Mouse (Mus musculus): ENCODE results near the gene Glra3.
A peak's percentile ranks its signal among the peaks of the same experiment; 100 is the strongest.

The Glra3 gene

DNA sequence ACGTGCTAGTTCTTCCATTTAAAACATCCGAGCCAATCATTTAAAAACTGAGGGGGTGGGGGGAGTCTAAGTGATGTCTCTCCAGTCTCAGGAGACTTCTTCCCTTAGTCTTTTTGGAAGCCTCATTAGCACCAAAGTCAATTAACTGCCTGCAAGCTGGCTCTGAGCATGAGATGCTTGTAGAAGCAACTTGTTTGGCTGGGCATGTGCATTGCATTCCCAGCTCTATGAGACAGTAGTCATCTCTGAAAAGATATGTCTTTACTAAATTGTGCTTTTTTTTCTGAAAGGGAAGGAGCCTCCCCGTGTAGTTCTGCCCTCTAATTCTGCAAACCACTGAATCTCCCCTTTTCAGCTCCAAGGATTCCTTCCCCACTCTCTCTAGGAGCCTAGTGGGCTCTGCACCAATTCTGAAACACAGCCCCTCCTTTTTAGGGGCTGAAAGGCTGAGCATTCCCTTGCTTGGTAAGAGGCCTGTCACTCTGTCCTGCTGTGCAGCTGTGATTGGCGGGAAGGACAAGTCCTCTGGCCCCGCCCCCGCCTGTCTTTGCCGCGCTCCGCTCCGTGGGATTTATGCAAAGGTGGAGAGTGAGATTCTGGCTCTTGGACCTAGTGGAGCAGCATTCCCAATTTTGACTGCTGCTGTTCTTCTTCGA lies at the start of gene Glra3:
Glra3 (plus strand) TSS at position 591 of the 656 bp plus-strand sequence.
- no peak for DNase-seq (ENCODE audit: low spot score)

DNA sequence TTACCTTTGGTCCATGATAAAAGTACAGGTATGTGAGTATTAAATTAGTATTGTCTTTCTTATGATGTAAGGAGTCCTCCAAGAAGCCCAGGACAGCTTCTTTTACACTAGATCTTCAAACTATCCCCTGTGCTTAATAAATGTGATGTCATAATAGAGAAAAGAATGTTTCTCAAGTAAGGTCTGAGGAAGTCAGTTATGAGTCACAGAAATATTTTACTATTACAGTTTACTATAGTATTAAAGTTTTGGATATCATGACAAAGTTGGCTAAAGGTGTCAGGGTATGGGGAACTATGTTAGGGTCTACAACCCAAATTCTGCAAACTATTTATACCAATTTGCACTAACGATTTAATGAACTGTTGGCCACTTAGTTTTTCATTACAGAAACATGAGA lies 33.4 kb upstream of the Glra3 start, which contains the start of gene Adam29:
Adam29 (minus strand) TSS at position 101 of the 400 bp plus-strand sequence.
- DNase-seq (ENCODE audit: low spot score) = no peak

DNA sequence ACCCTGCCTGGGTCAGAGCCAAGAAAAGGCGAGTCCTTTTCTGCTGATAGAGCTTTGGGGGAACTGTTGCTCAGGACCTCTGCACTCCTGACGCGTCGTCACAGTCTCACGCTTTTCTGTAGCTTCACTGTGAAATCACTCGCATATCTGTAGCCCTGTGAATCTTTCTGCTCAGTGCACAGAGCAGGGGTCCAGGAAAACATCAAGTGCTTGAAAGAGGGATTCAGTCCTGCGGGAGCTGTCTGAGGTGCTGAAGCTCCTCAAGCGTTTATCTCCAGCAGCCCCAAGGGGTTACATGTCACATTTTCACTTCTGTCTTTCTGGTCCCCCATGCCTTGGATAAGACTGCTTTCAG lies 243 bp downstream of the Glra3 start:
- peak; percentile 5 for DNase-seq (ENCODE audit: low spot score)

DNA sequence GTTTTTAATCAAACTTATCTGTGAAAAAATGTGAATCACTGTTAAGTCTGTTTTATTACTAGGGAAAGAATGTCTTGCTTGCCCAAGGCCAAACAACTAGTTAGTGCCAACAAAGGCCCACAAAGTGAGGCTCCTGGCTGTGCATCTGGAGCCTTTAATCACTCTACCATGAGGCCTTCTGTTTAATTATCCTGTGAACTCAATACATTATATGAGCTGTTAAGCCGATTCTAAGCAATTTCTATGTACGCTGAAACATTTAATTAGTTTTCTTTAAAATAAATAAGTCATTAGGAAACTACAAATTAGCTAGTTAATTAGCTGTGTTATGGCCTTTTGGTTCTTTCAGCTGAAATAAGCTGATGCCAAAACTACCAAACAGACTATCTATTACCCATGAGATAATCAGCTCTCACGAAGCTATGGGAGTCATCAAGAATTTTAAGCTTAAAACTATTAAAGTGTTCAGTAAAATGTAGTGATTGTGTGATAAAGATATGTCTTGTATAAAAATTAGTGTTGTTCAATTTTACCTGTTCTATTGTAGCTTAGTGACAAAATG lies 24.6 kb downstream of the Glra3 start:
- no peak for DNase-seq (ENCODE audit: low spot score)

DNA sequence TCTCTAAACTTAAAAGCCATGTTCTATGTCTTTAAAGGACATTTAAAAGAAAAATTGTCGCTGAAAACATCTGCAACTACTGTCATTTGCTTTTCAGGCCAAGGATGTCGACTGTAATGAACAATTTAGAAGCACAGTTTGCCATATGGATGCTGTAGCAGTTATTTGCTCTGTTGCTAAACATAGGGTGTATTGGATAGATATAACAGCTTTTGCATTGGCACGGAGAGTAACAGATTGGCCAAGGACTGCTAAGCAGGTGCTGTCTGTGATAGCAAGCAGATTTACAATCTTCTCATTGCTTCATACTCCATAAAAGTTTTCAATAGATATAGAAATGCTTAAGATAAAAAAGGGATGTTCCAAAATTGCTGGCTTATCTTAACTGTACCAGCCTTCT lies 57.6 kb downstream of the Glra3 start:
- DNase-seq (ENCODE audit: low spot score) = no peak

DNA sequence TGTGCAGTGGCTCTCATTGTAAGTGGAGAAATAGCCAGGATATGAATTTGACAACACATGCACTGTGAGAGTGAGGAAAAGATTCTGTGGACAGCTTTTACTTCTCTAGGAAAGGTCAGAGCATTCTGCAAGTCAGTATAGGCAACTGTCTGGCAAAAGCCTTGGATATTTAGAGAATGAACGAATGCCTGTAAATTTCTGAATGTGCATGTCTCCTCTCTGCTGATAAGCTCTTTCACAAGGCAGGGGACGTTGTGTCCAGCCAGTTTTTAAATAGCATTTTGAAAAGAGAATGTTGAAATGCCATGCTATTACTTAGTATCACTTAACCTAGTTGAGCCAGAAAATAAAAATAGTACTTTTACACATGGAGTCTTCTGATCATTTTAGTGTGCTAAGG lies 114.1 kb downstream of the Glra3 start:
- no peak for DNase-seq (ENCODE audit: low spot score)

DNA sequence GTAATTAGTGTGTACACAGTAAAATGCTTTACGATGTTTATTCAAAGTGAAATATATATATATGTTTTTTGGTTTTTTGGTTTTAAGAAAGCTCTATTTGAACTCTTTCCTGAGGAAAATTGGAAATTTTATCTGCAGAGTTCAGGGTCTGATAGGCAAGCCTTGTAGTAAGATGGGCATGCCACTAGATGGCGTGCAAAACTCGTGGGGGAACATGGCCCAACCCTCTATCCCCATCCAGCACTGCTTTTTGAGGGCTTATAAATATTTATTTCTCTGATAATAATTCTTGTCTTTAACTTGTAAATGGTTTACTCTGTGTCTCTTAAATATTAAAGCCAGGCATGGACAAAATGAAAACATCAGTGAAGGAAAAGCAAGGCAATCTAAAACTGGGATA lies 122.8 kb downstream of the Glra3 start:
- DNase-seq (ENCODE audit: low spot score) = peak; percentile 29

DNA sequence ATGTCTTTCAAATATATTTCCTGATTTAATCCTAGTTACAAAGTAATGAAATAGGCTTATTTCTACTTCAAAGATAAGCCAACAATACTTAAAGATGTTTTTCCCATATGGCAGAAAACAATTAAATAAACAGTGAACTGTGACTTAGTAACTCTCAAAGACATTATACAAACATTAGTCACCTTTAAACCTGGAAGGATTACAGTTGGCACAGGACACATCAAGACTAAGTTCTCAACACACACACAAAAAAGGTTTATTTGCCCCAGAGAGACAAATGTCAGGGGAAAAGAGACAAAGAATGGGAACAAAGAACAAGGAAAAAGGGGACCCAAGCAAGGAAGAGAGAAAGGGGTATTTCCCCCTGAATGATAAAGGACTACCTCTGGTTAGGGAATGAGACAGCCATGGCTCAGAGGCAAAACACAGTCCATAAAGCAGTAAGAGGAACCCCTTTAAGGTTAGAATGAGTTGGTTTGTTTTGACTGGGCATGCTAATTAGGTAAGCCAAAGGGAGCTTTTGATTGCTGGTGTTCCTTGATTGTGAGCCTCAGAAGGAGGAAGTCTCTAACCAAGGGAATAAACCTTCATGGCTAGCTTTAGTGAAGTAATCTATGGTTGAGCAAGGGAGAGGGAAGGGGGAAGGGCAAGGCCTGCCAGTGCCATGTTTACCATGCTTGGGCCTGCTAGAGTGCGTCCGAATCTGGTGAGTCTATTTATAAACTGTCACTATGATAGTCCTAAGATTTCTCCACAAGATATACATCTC lies 130.4 kb downstream of the Glra3 start:
- DNase-seq (ENCODE audit: low spot score) = no peak

DNA sequence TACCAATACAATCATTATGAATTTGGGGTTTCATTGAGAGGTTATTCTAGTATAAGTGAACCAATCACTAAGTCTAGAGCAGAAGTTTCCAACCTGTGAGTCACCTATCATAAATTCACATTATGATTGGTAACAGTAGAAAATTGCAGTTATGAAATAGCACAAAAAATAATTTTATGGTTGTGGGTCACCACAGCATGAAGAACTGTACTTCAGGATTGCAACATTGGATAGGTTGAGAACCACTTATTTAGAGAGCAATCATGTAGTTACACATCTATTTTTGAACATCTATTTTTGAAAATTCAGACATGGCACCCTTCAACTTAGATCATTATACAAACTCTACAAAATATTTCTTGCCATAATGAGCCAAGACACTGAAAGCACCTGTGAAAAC lies 143.4 kb downstream of the Glra3 start:
- DNase-seq (ENCODE audit: low spot score) = no peak

DNA sequence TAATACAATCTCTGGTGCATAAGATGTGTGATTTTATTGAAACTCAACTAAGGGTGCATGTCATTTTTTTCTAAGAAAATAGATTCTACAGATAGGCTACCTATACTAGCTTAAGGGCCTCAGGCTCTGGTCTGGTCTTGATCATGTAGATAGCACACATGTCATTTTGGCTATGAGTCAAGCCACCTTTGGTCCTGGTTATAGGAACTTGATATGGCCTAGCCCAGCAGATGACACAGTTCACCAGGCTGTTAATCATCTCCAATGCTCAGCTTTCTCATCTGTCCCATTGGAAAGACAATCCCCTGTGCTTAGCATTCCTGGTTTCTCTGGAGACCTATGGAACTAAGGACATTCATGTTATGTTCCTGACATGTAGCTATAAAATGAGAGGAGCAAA lies 154.1 kb downstream of the Glra3 start:
- no peak for DNase-seq (ENCODE audit: low spot score)

DNA sequence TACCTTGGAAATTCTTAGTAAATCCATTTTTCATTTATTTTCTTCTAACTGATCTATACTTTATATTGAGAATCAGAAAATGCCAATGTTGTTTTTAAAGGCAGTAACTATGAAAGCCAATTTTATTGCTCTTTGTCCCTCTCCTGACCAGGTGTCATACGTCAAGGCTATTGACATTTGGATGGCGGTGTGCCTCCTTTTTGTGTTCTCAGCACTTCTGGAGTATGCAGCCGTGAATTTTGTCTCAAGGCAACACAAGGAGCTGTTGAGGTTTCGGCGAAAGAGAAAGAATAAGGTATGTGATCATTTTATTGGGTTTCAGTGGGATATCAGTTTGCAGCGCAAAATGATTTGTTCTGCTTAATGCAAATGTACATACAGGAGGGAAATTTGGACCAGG lies 170.0 kb downstream of the Glra3 start:
- no peak for DNase-seq (ENCODE audit: low spot score)

DNA sequence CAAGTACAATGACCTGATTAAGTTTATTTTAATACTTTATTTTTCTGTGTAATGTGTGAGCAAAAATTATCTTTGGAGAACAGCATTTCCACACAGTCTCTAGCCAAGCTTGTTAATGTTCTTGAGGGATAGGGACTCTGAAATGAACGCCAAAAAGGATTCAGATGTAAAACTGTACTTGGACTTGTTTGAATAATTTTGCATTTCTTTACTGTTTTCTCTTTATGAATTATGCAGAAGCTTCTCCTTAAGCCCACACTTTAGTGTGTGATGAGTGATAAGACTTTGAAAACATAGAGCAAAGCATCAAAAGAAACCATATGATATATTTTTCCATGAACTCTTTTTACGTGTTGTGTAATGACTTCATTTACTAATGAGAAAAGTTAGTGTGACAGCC lies 189.1 kb downstream of the Glra3 start:
- DNase-seq (ENCODE audit: low spot score) = no peak

DNA sequence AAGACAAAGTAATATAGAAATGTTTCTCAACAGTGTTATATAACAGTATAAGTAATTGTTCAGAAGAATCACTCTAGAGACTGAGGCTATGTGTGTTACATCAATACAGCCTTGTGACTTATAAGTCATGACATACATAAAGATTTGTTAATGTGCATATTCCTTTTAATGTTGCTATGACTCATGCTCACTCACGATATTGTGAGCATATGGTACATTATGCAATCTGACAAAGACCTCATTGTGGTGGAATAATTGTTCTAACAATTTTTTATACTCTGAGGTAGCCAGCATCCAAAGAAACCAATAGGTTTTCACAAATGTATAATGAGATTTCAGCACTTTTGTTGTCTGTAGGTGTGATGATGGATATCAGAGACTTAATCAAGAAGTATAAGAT lies 210.4 kb downstream of the Glra3 start:
- no peak for DNase-seq (ENCODE audit: low spot score)

DNA sequence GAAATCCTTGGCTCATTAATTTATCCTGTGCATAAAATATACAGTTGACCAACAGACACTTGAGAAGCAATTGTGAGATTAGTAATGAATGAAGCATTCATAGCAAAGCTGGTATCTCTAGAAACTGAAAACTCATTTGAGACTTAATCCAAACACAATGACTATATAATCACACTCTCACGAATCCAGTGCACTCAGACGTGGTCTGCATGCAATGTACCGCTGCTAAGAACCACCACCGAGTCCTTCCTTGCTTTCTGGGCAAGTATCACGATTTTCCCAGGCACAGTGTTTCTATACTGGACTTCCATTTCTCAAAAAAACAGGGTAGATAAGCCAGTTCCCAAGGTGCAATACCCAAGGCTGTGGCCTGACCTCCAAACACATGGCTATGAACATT lies 211.3 kb downstream of the Glra3 start:
- no peak for DNase-seq (ENCODE audit: low spot score)

DNA sequence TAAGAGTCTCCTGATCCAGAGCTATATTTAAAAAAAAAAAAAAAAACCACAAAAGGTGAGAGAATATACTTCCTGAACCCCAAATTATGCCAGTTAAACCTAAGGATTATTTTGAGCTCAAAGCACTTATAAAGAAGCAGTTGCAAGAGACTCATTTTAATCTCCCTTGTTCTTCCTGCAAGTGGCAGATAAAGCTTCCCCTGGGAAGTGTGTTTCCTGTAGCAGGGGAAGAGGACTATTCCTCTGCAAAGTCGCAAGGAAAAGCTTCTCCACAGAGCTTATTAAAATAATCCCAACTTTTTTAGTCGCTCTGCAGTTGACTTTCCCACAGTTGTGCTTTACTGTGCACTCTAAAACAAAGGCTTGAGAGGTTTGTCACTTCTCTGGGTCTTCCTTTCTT lies 218.7 kb downstream of the Glra3 start:
- DNase-seq (ENCODE audit: low spot score) = no peak
